Mouse (Mus musculus) forebrain, embryonic 16.5 days (tissue): ENCODE data around the gene Chek2. TPM values are rescaled to one million over a fixed set of nuclear protein-coding genes. Genes with fewer than 3 reads are reported as not detected.

Experiments used
- ATAC-seq: fragments of 200-750 bp; cut with Nextera tagmentation; 2 replicates; pipeline ENCODE4 v1.8.0; 2017; ENCODE audit warnings: mild to moderate bottlenecking, moderate library complexity
- H3K27ac ChIP-seq: fragments of 300-500 bp; sonication (generic); 2 replicates; pipeline ENCODE4 v1.5.1; 2014; ENCODE audit warnings: low read length, control low read depth
- H3K27me3 ChIP-seq: fragments of 300-500 bp; sonication (generic); replicated peaks from 2 replicates; pipeline ENCODE4 v1.6.1; 2014; ENCODE audit warnings: low read length; ENCODE audit not compliant: control insufficient read depth, insufficient read depth
- H3K36me3 ChIP-seq: fragments of 300-500 bp; sonication (generic); 2 replicates; pipeline ENCODE4 v1.6.1; 2014; ENCODE audit not compliant: control insufficient read depth, insufficient read depth
- H3K4me1 ChIP-seq: fragments of 300-500 bp; sonication (generic); replicated peaks from 2 replicates; pipeline ENCODE4 v1.6.1; 2014; ENCODE audit warnings: low read length; ENCODE audit not compliant: control insufficient read depth, insufficient read depth
- H3K4me2 ChIP-seq: fragments of 300-500 bp; sonication (generic); 2 replicates; pipeline ENCODE4 v1.6.1; 2014; ENCODE audit warnings: mild to moderate bottlenecking, low read length, control low read depth
- H3K4me3 ChIP-seq: fragments of 300-500 bp; sonication (generic); replicated peaks from 2 replicates; pipeline ENCODE4 v1.5.1; 2014; ENCODE audit warnings: mild to moderate bottlenecking, low read length, control low read depth
- H3K9ac ChIP-seq: fragments of 300-500 bp; sonication (generic); replicated peaks from 2 replicates; pipeline ENCODE4 v1.6.1; 2014; ENCODE audit warnings: low read depth, low read length, control low read depth
- H3K9me3 ChIP-seq: fragments of 300-500 bp; sonication (generic); 2 replicates; pipeline ENCODE4 v1.6.1; 2016; ENCODE audit warnings: low read length; ENCODE audit not compliant: control insufficient read depth
- WGBS: fragments of 180-500 bp; shearing (Covaris S2); extraction: QIAGEN DNeasy Blood & Tissue Kit; methylation state at CpG from one replicate; pipeline ENCODE4 v1.1.7; 2014; 5-methylcytosine and 5-hydroxymethylcytosine counted together
- polyA plus RNA-seq: library from polyadenylated mRNA; unstranded; fragments of >200 nt; fragmentation: Nextera tagmentation; extraction: Ambion mirVana; gene quantifications from 2 replicates; pipeline ENCODE4 v1.2.1, GENCODE M21; 2015

Gene Chek2
- polyA plus RNA-seq = 13.5 and 13.7 TPM in 2 replicates

GRCm38 (mm10) chr5:110839678-110840365 is at the start of gene Chek2, which contains the start of gene Hscb:
Chek2 (plus strand) TSS chr5:110839979.
Hscb (minus strand) TSS chr5:110839777.
- no peaks in the 10 kb centered on the region for H3K36me3 ChIP-seq
- H3K27ac ChIP-seq = peak within 1 kb of the TSS; percentile 60
- H3K9ac ChIP-seq = peak within 1 kb of the TSS; percentile 71
- WGBS = under 1% methylated on average over 41 of the region's 41 CpGs
- ATAC-seq = peak; percentile 99
- peak within 1 kb of the TSS; percentile 83 for H3K4me3 ChIP-seq
- peaks cover 12% of the 10 kb centered on the region for H3K4me1 ChIP-seq
- no peaks in the 10 kb centered on the region for H3K9me3 ChIP-seq
- H3K4me2 ChIP-seq = peak within 1 kb of the TSS; percentile 83
- no peaks in the 10 kb centered on the region for H3K27me3 ChIP-seq

DNA sequence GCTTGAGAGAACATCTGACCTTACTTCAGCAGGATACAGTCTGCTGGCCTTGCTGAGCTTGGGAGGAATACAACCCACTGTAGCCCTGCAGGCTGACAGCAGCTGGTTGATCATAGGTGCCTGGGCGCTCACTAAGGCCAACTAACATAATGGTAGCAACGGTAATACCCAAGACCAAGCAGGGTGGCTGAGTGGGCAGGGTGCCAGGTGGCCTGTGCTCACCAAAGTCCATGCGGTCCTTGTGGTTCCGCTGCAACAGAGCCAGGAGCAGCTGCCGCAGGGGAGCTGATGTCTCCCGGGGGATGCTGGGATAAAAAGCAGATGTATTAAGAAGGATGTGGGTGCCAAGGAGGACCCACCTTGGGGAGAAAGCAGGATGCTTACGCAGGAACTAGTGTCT is 45.4 kb upstream of the Chek2 start:
- 94% methylated on average over 7 of the region's 7 CpGs for WGBS
- Histone ChIP-seq H3K36me3 (peaks cover 83% of the 10 kb centered on the region), H3K4me2 (no peak overlapping the region), H3K27me3 (no peaks in the 10 kb centered on the region), H3K9ac (no peak overlapping the region), H3K9me3 (no peaks in the 10 kb centered on the region), H3K4me3 (no peak overlapping the region), H3K27ac (no peak overlapping the region), H3K4me1 (no peaks in the 10 kb centered on the region)
- ATAC-seq = no peak

- Histone ChIP-seq H3K27ac (no peak overlapping the region), H3K36me3 (peaks cover 55% of the 10 kb centered on the region), H3K4me3 (no peak overlapping the region), H3K4me2 (no peak overlapping the region), H3K9me3 (no peaks in the 10 kb centered on the region), H3K4me1 (peaks cover 4% of the 10 kb centered on the region; the same call in 1 of the 2 replicates), H3K27me3 (no peaks in the 10 kb centered on the region), H3K9ac (no peak overlapping the region)
- ATAC-seq = no peak
- 68% methylated on average over 4 of the region's 4 CpGs for WGBS
These were observed 42.1 kb upstream of the Chek2 start for GRCm38 (mm10) chr5:110797696-110798095.

- Histone ChIP-seq H3K36me3 (peaks cover 24% of the 10 kb centered on the region), H3K4me3 (no peak overlapping the region), H3K9ac (no peak overlapping the region), H3K4me2 (no peak overlapping the region), H3K27me3 (no peaks in the 10 kb centered on the region), H3K9me3 (no peaks in the 10 kb centered on the region), H3K27ac (no peak overlapping the region), H3K4me1 (peaks cover 26% of the 10 kb centered on the region)
- ATAC-seq = no peak
- 86% methylated on average over 3 of the region's 3 CpGs for WGBS
These were observed 38.6 kb upstream of the Chek2 start for GRCm38 (mm10) chr5:110801036-110801624.

DNA sequence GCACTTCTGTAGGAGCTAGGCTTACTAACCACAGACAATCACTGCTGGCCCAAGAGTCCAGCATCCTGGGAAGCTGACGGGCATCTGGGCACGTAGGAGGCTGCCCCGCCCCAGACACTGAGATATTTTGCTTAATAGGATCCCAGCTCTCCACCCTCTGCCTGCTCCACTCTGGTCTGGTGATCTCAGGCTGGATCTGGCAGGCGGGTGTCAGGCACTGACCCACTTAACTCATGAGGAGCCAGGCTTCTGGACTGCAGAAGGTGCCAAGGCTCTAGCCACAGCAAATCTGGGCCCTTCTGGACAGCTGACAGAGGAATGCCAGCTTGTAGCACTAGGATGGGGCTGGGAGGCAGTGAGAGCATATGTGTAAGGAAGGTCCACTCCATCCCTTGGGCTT is 37.6 kb upstream of the Chek2 start:
- peaks cover 14% of the 10 kb centered on the region; the same call in 1 of the 2 replicates for H3K36me3 ChIP-seq
- H3K27ac ChIP-seq = no peak overlapping the region
- H3K4me2 ChIP-seq = no peak overlapping the region
- no peak for ATAC-seq
- 85% methylated on average over 4 of the region's 4 CpGs for WGBS
- H3K27me3 ChIP-seq = no peaks in the 10 kb centered on the region
- no peak overlapping the region for H3K4me3 ChIP-seq
- H3K9me3 ChIP-seq = no peaks in the 10 kb centered on the region
- peaks cover 37% of the 10 kb centered on the region for H3K4me1 ChIP-seq
- H3K9ac ChIP-seq = no peak overlapping the region

- no peak overlapping the region for H3K27ac ChIP-seq
These were observed 37.0 kb upstream of the Chek2 start for GRCm38 (mm10) chr5:110802809-110803208.

GRCm38 (mm10) chr5:110804012-110804743 is 35.6 kb upstream of the Chek2 start:
- no peak overlapping the region for H3K4me3 ChIP-seq
- H3K9me3 ChIP-seq = no peaks in the 10 kb centered on the region
- H3K27ac ChIP-seq = no peak overlapping the region
- no peak overlapping the region for H3K4me2 ChIP-seq
- WGBS = 90% methylated on average over 7 of the region's 7 CpGs
- no peak overlapping the region for H3K9ac ChIP-seq
- H3K4me1 ChIP-seq = peaks cover 55% of the 10 kb centered on the region
- H3K27me3 ChIP-seq = no peaks in the 10 kb centered on the region
- 0 out of 2 replicates have a peak, but pooled peaks cover 2% of the 10 kb centered on the region for H3K36me3 ChIP-seq
- ATAC-seq = no peak

More at GRCm38 (mm10) chr5:110802809-110803208, 37.0 kb upstream of the Chek2 start:
- Histone ChIP-seq H3K9ac (no peak overlapping the region), H3K36me3 (peaks cover 11% of the 10 kb centered on the region; the same call in 1 of the 2 replicates), H3K4me2 (no peak overlapping the region), H3K9me3 (no peaks in the 10 kb centered on the region), H3K4me1 (peaks cover 43% of the 10 kb centered on the region), H3K27me3 (no peaks in the 10 kb centered on the region), H3K4me3 (no peak overlapping the region)
- ATAC-seq = no peak

GRCm38 (mm10) chr5:110806154-110806553 is 33.6 kb upstream of the Chek2 start:
- ATAC-seq = no peak
- Histone ChIP-seq H3K36me3 (0 out of 2 replicates have a peak, but pooled peaks cover 2% of the 10 kb centered on the region), H3K27me3 (no peaks in the 10 kb centered on the region), H3K4me2 (peak overlapping the region; percentile 13), H3K27ac (no peak overlapping the region), H3K4me1 (peaks cover 55% of the 10 kb centered on the region), H3K4me3 (no peak overlapping the region), H3K9me3 (no peaks in the 10 kb centered on the region), H3K9ac (no peak overlapping the region)
- 87% methylated on average over 4 of the region's 4 CpGs for WGBS

DNA sequence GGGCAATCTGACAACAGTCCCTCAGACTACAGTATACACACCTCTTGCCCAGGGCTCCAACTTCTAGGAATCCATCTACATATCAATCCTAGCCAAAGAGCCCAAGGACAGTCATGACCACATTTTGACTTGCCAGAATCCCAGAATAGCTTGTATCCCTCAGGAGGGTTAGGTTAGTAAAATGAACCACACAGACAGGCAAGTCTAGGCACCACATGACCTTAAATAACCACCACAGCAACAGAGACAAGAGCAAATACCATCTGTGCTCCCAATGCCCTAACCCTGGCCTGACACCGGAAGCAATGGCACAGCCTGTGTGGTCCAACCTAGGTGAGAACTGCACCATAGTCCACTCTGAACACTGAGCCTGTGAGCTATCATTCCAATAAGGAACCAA is 33.1 kb upstream of the Chek2 start:
- WGBS = 89% methylated on average over 1 of the region's 1 CpGs
- no peak overlapping the region for H3K27ac ChIP-seq
- H3K9ac ChIP-seq = no peak overlapping the region
- H3K27me3 ChIP-seq = no peaks in the 10 kb centered on the region
- H3K36me3 ChIP-seq = 0 out of 2 replicates have a peak, but pooled peaks cover 2% of the 10 kb centered on the region
- H3K9me3 ChIP-seq = no peaks in the 10 kb centered on the region
- peak overlapping the region; percentile 8 for H3K4me2 ChIP-seq
- H3K4me3 ChIP-seq = no peak overlapping the region
- ATAC-seq = no peak
- H3K4me1 ChIP-seq = peaks cover 55% of the 10 kb centered on the region
